Mouse (Mus musculus): ENCODE measurements around the gene Fam189a2. TPM values are rescaled to one million over a fixed set of nuclear protein-coding genes. Genes with fewer than 3 reads are reported as not detected.

Fam189a2 gene
- total and polyA plus RNA-seq, 3 experiments = 0.11 TPM; not detected in 2

DNA sequence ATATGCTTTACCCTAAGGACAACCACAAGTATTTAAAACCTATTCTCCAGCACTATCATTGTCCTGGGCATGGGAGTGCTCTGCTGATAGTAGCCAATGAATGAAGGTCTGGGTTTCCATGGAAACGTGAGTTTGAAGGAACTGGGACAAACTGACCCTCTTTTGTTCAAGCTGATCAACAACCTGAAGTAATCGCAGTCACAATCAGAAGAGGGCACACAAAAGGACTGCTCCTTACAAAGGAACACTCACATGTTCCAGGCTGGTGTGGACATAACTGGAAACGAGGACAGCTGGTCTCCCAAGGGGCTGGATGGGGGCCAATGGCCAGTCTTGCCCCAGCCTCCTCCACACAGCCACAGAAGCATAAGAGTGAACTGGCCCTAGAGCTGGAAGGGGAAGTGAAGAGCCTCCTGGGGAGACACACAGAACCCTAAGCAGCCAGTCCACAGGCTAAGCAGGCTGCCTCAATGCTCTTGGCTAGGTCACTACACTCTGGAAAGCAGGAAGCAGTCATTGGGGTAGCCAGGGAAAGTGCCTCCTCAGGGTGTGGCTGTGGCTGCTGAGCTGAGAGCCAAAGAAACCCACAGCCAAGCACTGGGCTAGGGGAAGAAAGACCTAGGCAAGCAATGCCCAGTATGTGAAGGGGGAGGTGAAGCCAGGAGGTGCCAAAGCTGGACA lies 14.0 kb downstream of the Fam189a2 start:
- ATAC-seq (ENCODE audit: extremely low read depth, insufficient number of reproducible peaks, low FRiP score, poor library complexity, severe bottlenecking) = no peak
- TF ChIP-seq TAL1 (conservative IDR thresholded peaks at IDR 0.05; ENCODE audit: low read depth, low read length) (no peak), CTCF (IDR thresholded peaks at IDR 0.05; ENCODE audit: low read depth, low read length) (no peak), GATA2 (IDR thresholded peaks at IDR 0.05; ENCODE audit: borderline replicate concordance, low read depth, low read length) (no peak), GATA1 (IDR thresholded peaks at IDR 0.05; ENCODE audit: borderline replicate concordance, low read length) (no peak), POLR2AphosphoS5 (IDR thresholded peaks at IDR 0.05; ENCODE audit: insufficient replicate concordance, low read depth, low read length) (no peak)
- no peaks in the 10 kb centered on the region for H3K4me1 ChIP-seq (ENCODE audit: insufficient read depth, low read depth, low read length)

DNA sequence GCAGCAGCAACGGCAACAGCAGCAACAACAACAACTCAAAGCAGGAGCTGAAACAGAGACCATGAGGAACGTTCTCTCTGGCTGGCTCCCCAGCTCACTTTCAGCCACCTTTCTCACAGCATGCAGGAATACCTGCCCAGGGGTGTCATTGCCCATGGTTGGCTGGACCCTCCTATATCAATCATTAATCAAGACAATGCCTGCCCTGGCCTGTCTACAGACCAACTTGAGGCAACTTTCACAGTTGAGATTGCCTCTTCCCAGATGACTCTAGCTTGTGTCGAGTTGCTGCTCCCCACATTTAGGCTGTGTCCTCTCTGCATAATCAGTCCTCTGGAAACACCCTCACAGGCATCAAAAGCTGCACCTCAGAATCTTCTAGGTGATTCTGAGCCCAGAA lies 17.6 kb downstream of the Fam189a2 start:
- TF ChIP-seq TAL1 (conservative IDR thresholded peaks at IDR 0.05; ENCODE audit: low read depth, low read length) (no peak), CTCF (IDR thresholded peaks at IDR 0.05; ENCODE audit: low read depth, low read length) (no peak), GATA1 (IDR thresholded peaks at IDR 0.05; ENCODE audit: borderline replicate concordance, low read length) (no peak), POLR2AphosphoS5 (IDR thresholded peaks at IDR 0.05; ENCODE audit: insufficient replicate concordance, low read depth, low read length) (no peak)
- ATAC-seq (ENCODE audit: extremely low read depth, insufficient number of reproducible peaks, low FRiP score, poor library complexity, severe bottlenecking) (no peak), DNase-seq (ENCODE audit: low spot score) (no peak)
- no peak overlapping the region for H3K4me3 ChIP-seq (ENCODE audit: low read depth, low read length)
- no peaks in the 10 kb centered on the region for H3K4me1 ChIP-seq (ENCODE audit: insufficient read depth, low read depth, low read length)
- H3K27me3 ChIP-seq (ENCODE audit: insufficient read depth, low read length) = 0 out of 2 replicates have a peak, but pooled peaks cover 3% of the 10 kb centered on the region
- H3K9me3 ChIP-seq (replicated peaks) = no peaks in the 10 kb centered on the region
- H3K36me3 ChIP-seq (replicated peaks) = no peaks in the 10 kb centered on the region

More for the DNA sequence above, 14.0 kb downstream of the Fam189a2 start:
- H3K4me3 ChIP-seq (ENCODE audit: low read depth, low read length) = no peak overlapping the region
- H3K9me3 ChIP-seq (replicated peaks) = no peaks in the 10 kb centered on the region
- no peak for DNase-seq (ENCODE audit: low spot score)
- H3K36me3 ChIP-seq (replicated peaks) = no peaks in the 10 kb centered on the region
- H3K27me3 ChIP-seq (ENCODE audit: insufficient read depth, low read length) = 0 out of 2 replicates have a peak, but pooled peaks cover 3% of the 10 kb centered on the region

DNA sequence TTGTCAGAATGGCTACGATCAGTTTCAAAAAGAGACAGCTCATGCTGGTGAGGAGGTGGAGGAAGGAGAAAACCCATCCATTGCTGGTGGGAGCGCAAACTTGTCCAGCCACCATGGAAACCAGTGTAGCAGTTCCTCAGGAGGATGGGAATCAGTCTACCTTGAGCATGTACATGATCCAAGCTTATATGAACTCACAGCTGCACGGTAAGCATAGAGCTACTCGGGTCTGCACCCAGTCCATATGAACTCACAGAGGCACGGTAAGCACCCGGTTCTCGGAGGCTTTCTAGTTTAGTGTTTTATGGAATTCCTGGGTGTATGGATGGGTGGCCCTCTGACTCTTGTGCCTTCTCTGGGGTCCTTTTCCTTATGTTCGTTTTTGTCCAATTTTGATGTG lies 18.3 kb downstream of the Fam189a2 start:
- no peaks in the 10 kb centered on the region for H3K36me3 ChIP-seq (replicated peaks)
- TF ChIP-seq GATA1 (IDR thresholded peaks at IDR 0.05; ENCODE audit: borderline replicate concordance, low read length) = no peak
- no peak for TF ChIP-seq POLR2AphosphoS5 (IDR thresholded peaks at IDR 0.05; ENCODE audit: insufficient replicate concordance, low read depth, low read length)
- no peak for TF ChIP-seq TAL1 (conservative IDR thresholded peaks at IDR 0.05; ENCODE audit: low read depth, low read length)
- TF ChIP-seq CTCF (IDR thresholded peaks at IDR 0.05; ENCODE audit: low read depth, low read length) = no peak
- TF ChIP-seq GATA2 (IDR thresholded peaks at IDR 0.05; ENCODE audit: borderline replicate concordance, low read depth, low read length) = no peak
- DNase-seq (ENCODE audit: low spot score) (no peak), ATAC-seq (ENCODE audit: extremely low read depth, insufficient number of reproducible peaks, low FRiP score, poor library complexity, severe bottlenecking) (no peak)
- H3K27me3 ChIP-seq (ENCODE audit: insufficient read depth, low read length) = 0 out of 2 replicates have a peak, but pooled peaks cover 3% of the 10 kb centered on the region
- H3K4me3 ChIP-seq (ENCODE audit: low read depth, low read length) = no peak overlapping the region
- no peaks in the 10 kb centered on the region for H3K9me3 ChIP-seq (replicated peaks)
- no peaks in the 10 kb centered on the region for H3K4me1 ChIP-seq (ENCODE audit: insufficient read depth, low read depth, low read length)

- H3K27me3 ChIP-seq (ENCODE audit: insufficient read depth, low read length) = 0 out of 2 replicates have a peak, but pooled peaks cover 3% of the 10 kb centered on the region
- ATAC-seq (ENCODE audit: extremely low read depth, insufficient number of reproducible peaks, low FRiP score, poor library complexity, severe bottlenecking) = no peak
- H3K9me3 ChIP-seq (replicated peaks) = no peaks in the 10 kb centered on the region
- DNase-seq (ENCODE audit: low spot score) = no peak
- TF ChIP-seq GATA1 (IDR thresholded peaks at IDR 0.05; ENCODE audit: borderline replicate concordance, low read length) = no peak
- TF ChIP-seq GATA2 (IDR thresholded peaks at IDR 0.05; ENCODE audit: borderline replicate concordance, low read depth, low read length) = no peak
- TF ChIP-seq TAL1 (conservative IDR thresholded peaks at IDR 0.05; ENCODE audit: low read depth, low read length) = no peak
- no peak for TF ChIP-seq POLR2AphosphoS5 (IDR thresholded peaks at IDR 0.05; ENCODE audit: insufficient replicate concordance, low read depth, low read length)
- no peak for TF ChIP-seq CTCF (IDR thresholded peaks at IDR 0.05; ENCODE audit: low read depth, low read length)
- no peaks in the 10 kb centered on the region for H3K36me3 ChIP-seq (replicated peaks)
- no peaks in the 10 kb centered on the region for H3K4me1 ChIP-seq (ENCODE audit: insufficient read depth, low read depth, low read length)
- no peak overlapping the region for H3K4me3 ChIP-seq (ENCODE audit: low read depth, low read length)
Observed at GRCm38 (mm10) chr19:24007638-24008360, 23.0 kb downstream of the Fam189a2 start.

- 0 out of 2 replicates have a peak, but pooled peaks cover 3% of the 10 kb centered on the region for H3K27me3 ChIP-seq (ENCODE audit: insufficient read depth, low read length)
- H3K4me1 ChIP-seq (ENCODE audit: insufficient read depth, low read depth, low read length) = no peaks in the 10 kb centered on the region
- H3K36me3 ChIP-seq (replicated peaks) = no peaks in the 10 kb centered on the region
- no peak for DNase-seq (ENCODE audit: low spot score)
- no peak overlapping the region for H3K4me3 ChIP-seq (ENCODE audit: low read depth, low read length)
- ATAC-seq (ENCODE audit: extremely low read depth, insufficient number of reproducible peaks, low FRiP score, poor library complexity, severe bottlenecking) = no peak
- no peaks in the 10 kb centered on the region for H3K9me3 ChIP-seq (replicated peaks)
- TF ChIP-seq GATA2 (IDR thresholded peaks at IDR 0.05; ENCODE audit: borderline replicate concordance, low read depth, low read length) = no peak
Observed at GRCm38 (mm10) chr19:24007002-24007637, 23.7 kb downstream of the Fam189a2 start.

GRCm38 (mm10) chr19:23995766-23996399 lies 34.9 kb downstream of the Fam189a2 start:
- Histone ChIP-seq H3K4me3 (ENCODE audit: low read depth, low read length) (no peak overlapping the region), H3K4me1 (ENCODE audit: insufficient read depth, low read depth, low read length) (no peaks in the 10 kb centered on the region), H3K36me3 (replicated peaks) (no peaks in the 10 kb centered on the region), H3K9me3 (replicated peaks) (no peaks in the 10 kb centered on the region), H3K27me3 (ENCODE audit: insufficient read depth, low read length) (peaks cover 4% of the 10 kb centered on the region; the same call in 1 of the 2 replicates)
- DNase-seq (ENCODE audit: low spot score) (no peak), ATAC-seq (ENCODE audit: extremely low read depth, insufficient number of reproducible peaks, low FRiP score, poor library complexity, severe bottlenecking) (no peak)
- no peak for TF ChIP-seq POLR2AphosphoS5 (IDR thresholded peaks at IDR 0.05; ENCODE audit: insufficient replicate concordance, low read depth, low read length)
- TF ChIP-seq TAL1 (conservative IDR thresholded peaks at IDR 0.05; ENCODE audit: low read depth, low read length) = no peak
- TF ChIP-seq CTCF (IDR thresholded peaks at IDR 0.05; ENCODE audit: low read depth, low read length) = no peak
- TF ChIP-seq GATA1 (IDR thresholded peaks at IDR 0.05; ENCODE audit: borderline replicate concordance, low read length) = no peak
- no peak for TF ChIP-seq GATA2 (IDR thresholded peaks at IDR 0.05; ENCODE audit: borderline replicate concordance, low read depth, low read length)
